Mouse (Mus musculus) spleen, adult 2 months (tissue): ENCODE measurements around the gene Gzmb. TPM values are rescaled to one million over a fixed set of nuclear protein-coding genes. Genes with fewer than 3 reads are reported as not detected.
"Not testable (repeated sequence)": the region's sequence is repeated elsewhere in the genome, so short reads cannot be mapped to it uniquely, and the experiment has no call there.

ENCODE experiments used
- DNase-seq, 2 experiments: peaks; one replicate each; pipeline versions ENCODE4 v3.0.0 to v3.0.0-alpha.2; 2012 to 2021; ENCODE audit warnings: low spot score in 2 of 2, low read depth in 1 of 2
- H3K27ac ChIP-seq: fragments of 200-500 bp; 2 replicates; pipeline ENCODE4 v1.5.1; 2012; ENCODE audit warnings: low read length, inconsistent platforms; ENCODE audit not compliant: insufficient read depth
- H3K27me3 ChIP-seq: fragments of 200-500 bp; 2 replicates; pipeline ENCODE4 v1.6.1; 2012; ENCODE audit warnings: mild to moderate bottlenecking, moderate library complexity, low read length, inconsistent platforms; ENCODE audit not compliant: control insufficient read depth, insufficient read depth
- H3K36me3 ChIP-seq: fragments of 200-500 bp; 2 replicates; pipeline ENCODE4 v1.6.1; 2012; ENCODE audit warnings: mild to moderate bottlenecking, low read length, inconsistent platforms; ENCODE audit not compliant: control insufficient read depth, insufficient read depth
- H3K4me1 ChIP-seq: fragments of 200-500 bp; 2 replicates; pipeline ENCODE4 v1.6.1; 2011; ENCODE audit warnings: inconsistent platforms; ENCODE audit not compliant: control insufficient read depth, insufficient read depth, insufficient read length
- H3K4me3 ChIP-seq: fragments of 200-500 bp; 2 replicates; pipeline ENCODE4 v1.5.1; 2011; ENCODE audit warnings: mild to moderate bottlenecking, inconsistent platforms; ENCODE audit not compliant: insufficient read depth, insufficient read length; ENCODE audit errors: extremely low read depth
- CTCF ChIP-seq: fragments of 200-500 bp; IDR thresholded peaks from 2 replicates; pipeline ENCODE4 v1.5.1; 2011; ENCODE audit warnings: mild to moderate bottlenecking, inconsistent platforms; ENCODE audit not compliant: insufficient read depth, insufficient read length, insufficient replicate concordance; ENCODE audit errors: extremely low read depth
- POLR2A ChIP-seq: fragments of 200-500 bp; IDR thresholded peaks from 2 replicates; pipeline ENCODE4 v1.6.1; 2011; ENCODE audit warnings: low read depth, low read length, inconsistent platforms
- WGBS: fragments of 180-500 bp; shearing (Covaris S2); methylation state at CpG from one replicate; pipeline ENCODE4 v1.1.7; 2018; 5-methylcytosine and 5-hydroxymethylcytosine counted together
- polyA plus RNA-seq: library from polyadenylated mRNA; depleted of rRNA; stranded (reverse); fragments of >200 nt; gene quantifications from 2 replicates; pipeline ENCODE4 v1.2.3, GENCODE M21; 2012

The Gzmb gene
- polyA plus RNA-seq, 1 experiment: 2.7 TPM

GRCm38 (mm10) chr14:56296106-56296505 is 34.0 kb upstream of the Gzmb start:
- H3K27me3 ChIP-seq: no peaks in the 10 kb centered on the region
- no peaks in the 10 kb centered on the region for H3K36me3 ChIP-seq
- WGBS: 66% methylated on average over 4 of the region's 4 CpGs
- H3K4me1 ChIP-seq: peaks cover 3% of the 10 kb centered on the region; the same call in 1 of the 2 replicates
- TF ChIP-seq CTCF: no peak
- TF ChIP-seq POLR2A: no peak
- peak overlapping the region; percentile 81 for H3K27ac ChIP-seq
- H3K4me3 ChIP-seq: no peak overlapping the region
- DNase-seq: no peak

DNA sequence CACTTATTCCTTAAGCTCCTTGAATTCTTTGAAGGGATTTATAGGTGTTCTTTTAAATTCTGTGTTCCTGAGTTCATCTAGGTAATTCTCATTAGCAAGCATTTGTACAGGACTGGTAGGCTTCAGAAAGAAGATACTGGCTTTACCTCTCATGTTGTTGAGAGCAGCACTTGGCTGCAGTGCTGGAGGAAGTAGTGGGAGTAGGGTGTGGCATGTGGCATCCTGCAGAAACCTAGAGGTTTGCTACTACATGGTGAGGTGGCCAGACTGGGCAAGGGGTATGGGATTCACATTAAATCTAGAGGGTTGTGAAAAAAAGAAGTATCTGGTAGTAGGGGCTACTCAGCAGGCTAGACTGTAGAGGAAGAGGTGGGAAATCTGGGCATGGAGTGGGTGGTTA is 31.1 kb upstream of the Gzmb start:
- no peaks in the 10 kb centered on the region for H3K27me3 ChIP-seq
- no peak overlapping the region for H3K4me3 ChIP-seq
- peaks cover 3% of the 10 kb centered on the region; the same call in 1 of the 2 replicates for H3K4me1 ChIP-seq
- DNase-seq: no peak
- TF ChIP-seq POLR2A (no peak), CTCF (no peak)
- H3K27ac ChIP-seq: no peak overlapping the region
- H3K36me3 ChIP-seq: no peaks in the 10 kb centered on the region

GRCm38 (mm10) chr14:56288651-56289050 is 26.6 kb upstream of the Gzmb start:
- WGBS: 48% methylated on average over 5 of the region's 5 CpGs
- H3K36me3 ChIP-seq: no peaks in the 10 kb centered on the region
- H3K4me1 ChIP-seq: no peaks in the 10 kb centered on the region; the same call in 1 of the 2 replicates
- no peak for DNase-seq
- TF ChIP-seq POLR2A (no peak), CTCF (no peak)
- no peak overlapping the region for H3K27ac ChIP-seq
- no peak overlapping the region for H3K4me3 ChIP-seq
- H3K27me3 ChIP-seq: no peaks in the 10 kb centered on the region

- TF ChIP-seq CTCF (no peak), POLR2A (no peak)
- WGBS: 23% methylated on average over 5 of the region's 5 CpGs
- Histone ChIP-seq H3K4me1 (no peaks in the 10 kb centered on the region; the same call in 1 of the 2 replicates), H3K27ac (no peak overlapping the region), H3K36me3 (no peaks in the 10 kb centered on the region), H3K27me3 (no peaks in the 10 kb centered on the region), H3K4me3 (no peak overlapping the region)
- DNase-seq: no peak
These were observed 25.7 kb upstream of the Gzmb start for GRCm38 (mm10) chr14:56287806-56288205.

DNA sequence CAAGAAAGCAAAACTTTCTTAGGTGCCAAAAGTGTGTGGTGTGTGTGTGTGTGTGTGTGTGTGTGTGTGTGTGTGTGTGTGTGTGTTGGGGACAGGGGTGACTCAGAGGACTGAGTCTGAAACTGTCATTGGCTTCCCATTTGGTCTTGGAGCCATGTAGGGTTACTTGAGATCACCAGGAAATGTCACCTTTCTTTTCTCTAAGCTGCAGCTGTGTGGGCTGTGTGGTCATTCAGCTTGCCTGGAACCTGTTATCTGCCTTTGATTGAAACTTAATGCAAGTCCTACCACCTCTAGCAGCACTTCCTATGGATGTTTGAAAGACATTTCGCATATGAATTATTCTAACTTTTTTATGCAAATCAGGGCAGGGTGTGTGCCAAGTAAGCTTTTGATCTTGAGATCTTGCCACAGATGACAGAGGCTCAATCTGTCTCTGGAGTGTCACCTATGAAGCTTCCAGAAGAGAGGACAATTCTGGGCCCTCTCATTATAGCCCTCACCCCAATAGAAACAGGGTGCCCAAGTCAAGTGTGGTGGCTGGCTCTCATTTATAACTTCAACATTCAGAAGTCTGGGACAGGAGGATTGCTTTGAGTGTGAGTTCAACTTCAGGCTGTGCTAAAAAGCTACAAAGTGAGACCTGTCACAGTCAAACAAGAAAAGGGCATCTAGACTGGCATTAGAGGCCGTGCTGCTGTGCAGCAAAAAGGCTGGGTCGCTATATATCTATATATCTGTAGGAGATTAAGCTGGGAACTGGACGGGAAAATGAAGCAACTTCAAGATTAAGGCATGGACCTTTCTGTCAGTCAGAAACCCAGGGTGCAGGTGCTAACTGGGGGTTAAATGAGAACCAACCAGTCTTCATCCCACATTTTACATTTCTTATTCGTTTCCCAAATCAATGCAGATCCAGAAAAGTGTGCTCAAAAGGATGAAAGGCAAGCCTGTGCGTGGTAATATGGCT is 22.6 kb upstream of the Gzmb start:
- no peak for TF ChIP-seq CTCF
- no peak for TF ChIP-seq POLR2A
- H3K27me3 ChIP-seq: no peaks in the 10 kb centered on the region
- WGBS: 79% methylated on average over 6 of the region's 6 CpGs
- no peak for DNase-seq
- H3K36me3 ChIP-seq: no peaks in the 10 kb centered on the region
- peak overlapping the region; percentile 41; the same call in 1 of the 2 replicates for H3K27ac ChIP-seq
- H3K4me3 ChIP-seq: no peak overlapping the region
- no peaks in the 10 kb centered on the region; the same call in 1 of the 2 replicates for H3K4me1 ChIP-seq

DNA sequence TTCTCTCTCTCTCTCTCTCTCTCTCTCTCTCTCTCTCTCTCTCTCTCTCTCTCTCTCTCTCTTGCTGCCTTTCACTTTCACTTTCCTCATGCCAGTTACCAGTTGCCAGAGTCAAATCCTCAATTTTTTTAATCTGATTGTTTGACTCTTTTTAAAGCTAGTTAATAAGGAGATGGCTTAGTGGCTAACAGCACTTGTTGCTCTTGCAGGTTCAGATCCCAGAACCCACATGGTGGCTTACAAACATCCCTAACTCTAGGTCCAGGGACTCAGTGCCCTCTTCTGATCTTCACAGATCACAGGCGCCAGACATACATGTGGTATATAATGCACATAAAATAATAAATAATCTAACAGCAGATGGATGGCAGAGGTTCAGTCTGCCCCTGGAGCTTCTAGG is 21.8 kb upstream of the Gzmb start:
- Histone ChIP-seq H3K27me3 (no peaks in the 10 kb centered on the region), H3K4me3 (no peak overlapping the region), H3K4me1 (no peaks in the 10 kb centered on the region; the same call in 1 of the 2 replicates), H3K27ac (peak overlapping the region; percentile 41; the same call in 1 of the 2 replicates), H3K36me3 (no peaks in the 10 kb centered on the region)
- no peak for DNase-seq
- TF ChIP-seq POLR2A: no peak
- WGBS: 63% methylated on average over 1 of the region's 1 CpGs

DNA sequence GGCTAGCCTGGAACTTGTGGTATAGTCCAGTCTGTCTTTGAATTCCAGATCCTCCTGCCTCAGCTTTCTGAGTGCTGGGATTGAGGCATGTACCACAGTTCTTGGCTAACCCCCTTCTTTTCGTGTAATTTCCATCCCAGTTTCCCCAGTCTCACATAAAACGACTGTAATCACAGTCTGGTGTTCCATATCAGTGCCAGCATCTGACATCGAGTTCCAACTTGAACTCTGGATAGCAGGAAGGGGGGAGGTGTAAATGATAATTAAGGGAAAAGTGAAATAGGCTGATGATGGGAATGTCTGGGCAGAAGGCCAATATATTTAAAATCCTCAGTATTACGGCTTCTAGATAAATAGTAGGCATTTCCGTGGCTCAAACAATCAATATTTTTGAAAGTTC is 19.0 kb upstream of the Gzmb start:
- 68% methylated on average over 5 of the region's 5 CpGs for WGBS

GRCm38 (mm10) chr14:56278691-56279090 is 16.6 kb upstream of the Gzmb start:
- H3K27ac ChIP-seq, H3K36me3 ChIP-seq, H3K4me1 ChIP-seq, H3K4me3 ChIP-seq, DNase-seq, H3K27me3 ChIP-seq: not testable (repeated sequence)
- 60% methylated on average over 7 of the region's 7 CpGs for WGBS

More for the DNA sequence above, 19.0 kb upstream of the Gzmb start:
- no peak overlapping the region for H3K4me3 ChIP-seq
- no peak for DNase-seq
- no peaks in the 10 kb centered on the region; the same call in 1 of the 2 replicates for H3K4me1 ChIP-seq
- TF ChIP-seq CTCF (no peak), POLR2A (no peak)
- no peak overlapping the region for H3K27ac ChIP-seq
- H3K27me3 ChIP-seq: no peaks in the 10 kb centered on the region
- H3K36me3 ChIP-seq: no peaks in the 10 kb centered on the region

GRCm38 (mm10) chr14:56276096-56276495 is 14.0 kb upstream of the Gzmb start:
- not testable (repeated sequence) for H3K27ac ChIP-seq, H3K4me1 ChIP-seq, H3K4me3 ChIP-seq, H3K27me3 ChIP-seq, DNase-seq, H3K36me3 ChIP-seq
- 66% methylated on average over 7 of the region's 7 CpGs for WGBS
